Mouse (Mus musculus) erythroblast, embryonic 14.5 days (primary cell): ENCODE measurements around the gene Hsd17b14. TPM values are rescaled to one million over a fixed set of nuclear protein-coding genes. Genes with fewer than 3 reads are reported as not detected.

Experiments used
- H3K27me3 ChIP-seq: 2 replicates; pipeline ENCODE4 v1.6.1; 2012; ENCODE audit warnings: inconsistent platforms; ENCODE audit not compliant: control insufficient read depth
- H3K36me3 ChIP-seq: 2 replicates; pipeline ENCODE4 v1.6.1; 2012; ENCODE audit warnings: mild to moderate bottlenecking, inconsistent platforms; ENCODE audit not compliant: control insufficient read depth
- H3K4me1 ChIP-seq: 2 replicates; pipeline ENCODE4 v1.6.1; 2012; ENCODE audit warnings: inconsistent platforms; ENCODE audit not compliant: control insufficient read depth
- H3K4me3 ChIP-seq: replicated peaks from 2 replicates; pipeline ENCODE3; 2012; ENCODE audit warnings: moderate library complexity, mild to moderate bottlenecking, inconsistent platforms
- H3K9me3 ChIP-seq: 2 replicates; pipeline ENCODE4 v1.6.1; 2012; ENCODE audit warnings: low read length, inconsistent platforms, mixed read lengths; ENCODE audit not compliant: control insufficient read depth
- GATA1 ChIP-seq: IDR thresholded peaks from 2 replicates; pipeline ENCODE4 v1.6.1; 2012; ENCODE audit warnings: low read length, inconsistent platforms, mixed read lengths
- TAL1 ChIP-seq: IDR thresholded peaks from 3 replicates; pipeline ENCODE4 v1.6.1; 2012; ENCODE audit warnings: low read length, inconsistent platforms, mixed read lengths
- polyA plus RNA-seq: library from polyadenylated mRNA; stranded (reverse); fragments of >175 nt; gene quantifications from 2 replicates; pipeline ENCODE4 v1.2.3, GENCODE M21; 2012

Gene Hsd17b14
- polyA plus RNA-seq, 1 experiment = 0.50 TPM

DNA sequence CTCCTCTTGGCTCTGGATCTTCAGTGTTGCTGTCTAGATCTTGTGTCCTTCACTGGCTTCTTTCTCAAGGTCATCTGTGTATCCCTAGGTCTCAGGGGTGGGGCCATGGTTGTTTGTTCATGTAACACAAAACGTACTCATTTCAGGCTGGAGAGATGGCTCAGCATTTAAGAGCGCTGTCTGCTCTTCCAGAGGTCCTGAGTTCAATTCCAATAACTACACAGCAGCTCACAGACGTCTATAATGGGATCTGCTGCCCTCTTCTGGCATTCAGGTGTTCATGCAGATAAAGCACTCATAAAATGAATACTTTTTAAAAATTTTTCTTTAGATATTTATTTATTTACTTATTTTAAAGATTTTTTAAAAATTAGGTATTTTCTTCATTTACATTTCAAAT lies 36.2 kb downstream of the Hsd17b14 start:
- no peak overlapping the region for H3K4me3 ChIP-seq
- H3K4me1 ChIP-seq = peaks cover 11% of the 10 kb centered on the region
- TF ChIP-seq GATA1 (no peak), TAL1 (no peak)
- H3K36me3 ChIP-seq = peaks cover 21% of the 10 kb centered on the region
- no peaks in the 10 kb centered on the region for H3K27me3 ChIP-seq
- H3K9me3 ChIP-seq = no peaks in the 10 kb centered on the region

DNA sequence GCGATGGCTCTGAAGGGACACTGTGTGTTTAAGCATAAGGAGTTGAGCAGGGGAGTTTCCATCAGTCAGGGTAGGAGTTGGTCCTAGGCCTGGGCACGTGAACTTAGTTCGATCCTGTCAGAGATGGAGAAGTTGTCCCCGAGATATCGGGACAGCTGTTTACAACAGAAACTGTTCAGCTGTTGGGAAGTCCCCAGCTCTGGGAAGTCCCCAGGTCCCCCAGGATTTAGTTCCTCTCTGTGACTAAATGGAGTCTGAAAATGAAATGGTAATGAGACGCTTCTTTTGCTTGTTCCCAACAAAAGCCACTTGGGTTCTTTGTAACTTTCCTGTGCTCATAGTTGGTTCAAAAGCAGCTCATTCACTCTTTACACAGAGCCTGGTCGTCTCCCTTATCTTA lies 37.2 kb downstream of the Hsd17b14 start:
- Histone ChIP-seq H3K27me3 (no peaks in the 10 kb centered on the region), H3K4me1 (peaks cover 11% of the 10 kb centered on the region), H3K9me3 (no peaks in the 10 kb centered on the region), H3K36me3 (peaks cover 13% of the 10 kb centered on the region), H3K4me3 (no peak overlapping the region)
- TF ChIP-seq GATA1 = no peak

DNA sequence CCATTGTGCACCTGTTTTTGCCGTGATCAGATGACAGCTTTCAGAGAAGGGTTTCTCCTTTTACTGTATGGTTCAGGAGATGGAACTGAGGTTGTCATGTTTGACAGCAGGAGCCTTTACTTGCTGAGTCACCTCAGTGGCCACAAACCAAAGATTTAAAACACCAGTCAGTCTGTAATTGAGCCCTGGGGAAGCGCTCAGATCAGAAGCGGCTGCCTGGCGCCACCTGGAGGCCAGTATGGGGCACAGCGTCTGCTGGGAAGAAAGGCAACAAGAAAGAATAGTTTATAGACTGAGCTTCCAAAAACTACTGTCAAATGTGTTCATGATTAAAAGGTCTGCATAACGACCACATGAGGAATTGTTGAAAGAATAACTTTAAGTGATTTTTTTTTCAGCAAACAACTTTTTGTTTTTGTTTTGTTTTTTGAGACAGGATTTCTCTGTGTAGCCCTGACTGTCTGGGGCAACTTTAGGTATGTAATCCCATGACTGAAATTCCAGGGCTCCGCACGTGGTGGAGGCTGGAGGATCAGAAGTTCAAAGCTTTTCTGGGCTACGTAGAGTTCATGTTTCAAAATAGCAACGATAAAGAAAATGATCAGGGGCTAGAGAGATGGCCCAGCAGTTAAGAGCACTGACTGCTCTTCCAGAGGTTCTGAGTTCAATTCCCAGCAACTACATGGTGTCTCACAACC lies 38.6 kb downstream of the Hsd17b14 start:
- Histone ChIP-seq H3K4me3 (no peak overlapping the region), H3K4me1 (peaks cover 11% of the 10 kb centered on the region), H3K36me3 (peaks cover 1% of the 10 kb centered on the region), H3K27me3 (no peaks in the 10 kb centered on the region), H3K9me3 (no peaks in the 10 kb centered on the region)
- no peak for TF ChIP-seq GATA1
- TF ChIP-seq TAL1 = no peak

DNA sequence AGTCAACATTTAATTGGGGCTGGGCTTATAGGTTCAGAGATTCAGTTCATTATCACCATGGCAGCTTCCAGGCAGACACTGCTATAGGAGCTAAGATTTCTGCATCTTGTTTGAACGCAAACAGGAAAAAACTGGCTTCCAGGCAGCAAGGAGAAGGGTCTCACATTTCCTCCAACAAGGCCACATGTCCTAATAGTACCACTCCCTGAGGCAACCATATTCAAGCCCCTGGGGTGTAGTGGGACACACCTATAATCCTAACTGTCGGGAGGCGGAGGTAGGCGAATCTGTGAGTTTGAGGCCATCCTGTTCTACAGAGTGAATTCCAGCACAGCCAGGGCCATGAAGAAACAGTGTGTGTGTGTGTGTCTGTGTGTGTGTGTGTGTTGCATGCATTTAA lies 40.5 kb downstream of the Hsd17b14 start:
- TF ChIP-seq GATA1 (no peak), TAL1 (no peak)
- Histone ChIP-seq H3K4me3 (no peak overlapping the region), H3K9me3 (no peaks in the 10 kb centered on the region), H3K36me3 (no peaks in the 10 kb centered on the region), H3K27me3 (no peaks in the 10 kb centered on the region), H3K4me1 (peaks cover 2% of the 10 kb centered on the region)

DNA sequence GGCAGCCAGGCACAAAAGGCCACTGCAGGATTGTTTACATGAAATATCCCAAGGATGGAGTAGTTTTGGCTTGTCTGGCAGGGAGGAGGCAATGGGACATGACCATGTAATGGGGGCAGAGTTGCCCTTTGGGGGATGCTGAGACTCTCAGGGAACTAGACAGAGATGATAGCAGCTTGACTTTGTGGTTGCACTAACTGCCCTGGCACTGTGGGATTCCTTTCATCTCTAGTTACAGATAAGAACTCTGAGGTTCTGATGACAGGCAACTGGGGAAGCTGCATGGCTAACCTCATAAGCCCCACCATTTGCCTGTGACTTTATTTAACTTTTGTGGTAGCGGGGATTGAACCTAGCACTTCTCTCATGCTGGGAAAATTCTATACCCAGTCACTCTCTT lies 41.4 kb downstream of the Hsd17b14 start:
- TF ChIP-seq GATA1 (no peak), TAL1 (no peak)
- no peak overlapping the region for H3K4me3 ChIP-seq
- H3K4me1 ChIP-seq = peaks cover 2% of the 10 kb centered on the region
- H3K9me3 ChIP-seq = no peaks in the 10 kb centered on the region
- no peaks in the 10 kb centered on the region for H3K36me3 ChIP-seq
- no peaks in the 10 kb centered on the region for H3K27me3 ChIP-seq

DNA sequence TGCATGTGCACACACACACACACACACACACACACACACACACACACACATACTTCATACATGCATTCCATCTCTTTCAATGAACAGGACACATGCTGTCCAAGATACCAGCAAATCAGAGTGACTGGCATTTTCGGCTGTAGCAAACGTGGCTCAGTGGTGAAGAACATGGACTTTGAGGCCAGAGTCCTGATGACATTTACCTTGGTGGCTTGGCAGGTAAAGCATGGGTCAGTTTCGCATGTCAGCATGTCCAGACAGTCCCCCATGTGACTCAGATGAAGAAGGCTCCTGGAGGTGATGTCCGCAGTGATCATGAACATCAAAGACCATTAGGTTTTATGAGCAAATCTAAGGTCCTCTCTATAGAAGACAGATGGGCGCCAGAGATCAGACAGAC lies 42.3 kb downstream of the Hsd17b14 start:
- no peaks in the 10 kb centered on the region for H3K27me3 ChIP-seq
- H3K4me1 ChIP-seq = peaks cover 2% of the 10 kb centered on the region
- TF ChIP-seq GATA1 (no peak), TAL1 (no peak)
- no peak overlapping the region for H3K4me3 ChIP-seq
- H3K36me3 ChIP-seq = no peaks in the 10 kb centered on the region
- no peaks in the 10 kb centered on the region for H3K9me3 ChIP-seq

DNA sequence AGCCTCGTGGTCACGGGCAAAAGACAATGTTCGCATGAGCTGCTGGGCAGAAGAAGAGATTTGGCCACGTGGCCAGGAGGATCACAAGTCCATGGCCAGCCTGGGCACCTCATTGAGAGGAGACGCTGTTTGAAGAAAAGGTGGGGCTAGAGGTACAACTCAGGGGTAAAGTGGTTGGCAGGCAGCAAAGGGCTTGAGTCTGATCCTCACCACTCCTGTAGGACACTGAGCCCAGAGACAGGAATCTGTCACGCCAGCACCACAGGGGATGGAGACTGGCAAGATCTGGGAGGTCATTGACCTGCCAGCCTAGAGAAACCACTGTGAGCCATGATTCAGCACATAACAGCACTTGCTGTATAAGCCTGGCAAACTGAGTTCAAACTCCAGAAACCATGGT lies 42.8 kb downstream of the Hsd17b14 start:
- Histone ChIP-seq H3K36me3 (no peaks in the 10 kb centered on the region), H3K9me3 (no peaks in the 10 kb centered on the region), H3K27me3 (no peaks in the 10 kb centered on the region), H3K4me3 (no peak overlapping the region), H3K4me1 (peaks cover 2% of the 10 kb centered on the region)
- TF ChIP-seq TAL1 (no peak), GATA1 (no peak)

DNA sequence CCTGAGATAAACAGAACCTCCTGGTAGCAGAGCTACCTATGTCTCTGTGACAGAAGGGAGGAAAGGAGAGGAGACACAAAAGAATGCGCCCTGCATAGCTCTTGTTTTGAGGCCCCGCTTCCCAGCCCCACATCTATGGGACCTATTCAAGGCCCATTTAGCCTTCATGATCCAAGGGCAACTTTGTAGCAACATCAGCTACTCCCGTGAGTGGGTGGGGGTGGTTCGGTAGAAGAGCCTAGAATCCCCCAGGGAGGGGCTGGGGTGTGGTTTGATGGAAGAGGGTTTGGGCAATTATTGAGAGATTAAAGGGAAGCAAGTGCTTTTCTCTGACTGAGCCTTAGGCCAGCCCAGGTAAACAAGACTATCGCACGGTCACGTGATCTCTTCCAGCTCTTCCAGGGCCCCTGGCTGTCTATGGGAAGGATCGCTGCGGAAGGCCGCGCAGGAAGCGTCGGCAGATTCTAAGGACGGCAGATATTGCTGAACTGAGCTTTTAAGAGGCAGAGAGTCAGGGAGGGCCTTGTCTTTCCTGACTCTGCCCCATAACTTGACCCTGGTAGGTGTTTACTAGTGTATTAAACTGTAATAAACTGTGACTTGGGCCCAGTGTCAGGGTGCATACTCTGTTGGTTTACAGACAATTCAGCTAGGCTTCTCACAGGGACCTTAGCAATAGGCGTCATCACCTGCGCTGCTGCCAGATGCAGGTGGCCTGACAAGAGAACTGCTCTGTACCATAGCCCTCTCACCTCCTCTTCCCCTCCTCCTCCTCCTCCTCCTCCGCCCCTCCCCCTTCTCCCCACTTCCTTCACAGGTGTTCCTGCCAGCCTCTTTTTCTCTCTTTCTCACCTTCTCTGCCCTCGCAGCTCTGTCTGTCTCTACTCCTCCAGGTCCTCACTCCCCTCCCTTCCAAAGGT lies 44.5 kb downstream of the Hsd17b14 start:
- no peak overlapping the region for H3K4me3 ChIP-seq
- H3K9me3 ChIP-seq = no peaks in the 10 kb centered on the region
- H3K4me1 ChIP-seq = peaks cover 1% of the 10 kb centered on the region
- TF ChIP-seq GATA1 = no peak
- no peak for TF ChIP-seq TAL1
- no peaks in the 10 kb centered on the region for H3K36me3 ChIP-seq
- no peaks in the 10 kb centered on the region for H3K27me3 ChIP-seq

DNA sequence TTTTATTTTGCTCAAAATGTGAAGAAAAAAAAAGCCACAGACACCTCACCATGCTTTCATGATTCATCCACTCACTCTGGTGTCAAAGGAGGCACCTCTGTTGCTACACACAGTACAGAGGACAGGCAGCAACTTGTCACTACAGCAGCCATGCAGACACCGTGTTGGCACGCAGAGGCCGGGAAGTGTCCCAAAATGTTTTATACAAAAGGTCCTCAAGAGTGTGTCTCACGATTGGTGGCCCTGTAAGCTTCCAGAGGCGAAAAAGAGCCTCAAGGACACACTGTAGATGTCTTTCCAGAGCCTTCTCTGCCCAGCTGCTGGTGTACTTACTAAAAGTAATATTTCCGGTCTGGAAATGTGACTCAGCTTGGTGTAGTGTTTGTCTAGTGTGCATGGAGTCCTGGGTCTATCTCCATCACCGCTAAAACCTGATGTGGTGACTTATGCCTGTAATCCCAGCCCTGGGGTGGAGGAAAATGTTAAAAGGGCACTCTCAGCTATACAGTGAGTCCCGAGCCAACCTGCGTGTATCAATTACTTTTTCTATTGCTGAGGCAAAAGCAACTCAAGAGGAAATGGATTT lies 51.1 kb downstream of the Hsd17b14 start:
- TF ChIP-seq GATA1 (no peak), TAL1 (no peak)
- no peak overlapping the region for H3K4me3 ChIP-seq
- no peaks in the 10 kb centered on the region for H3K9me3 ChIP-seq
- H3K4me1 ChIP-seq = no peaks in the 10 kb centered on the region
- no peaks in the 10 kb centered on the region for H3K27me3 ChIP-seq
- H3K36me3 ChIP-seq = no peaks in the 10 kb centered on the region
